Mouse (Mus musculus): ENCODE data around the gene Clcn5. TPM values are rescaled to one million over a fixed set of nuclear protein-coding genes. Genes with fewer than 3 reads are reported as not detected.
A peak's percentile ranks its signal among the peaks of the same experiment; 100 is the strongest.

The Clcn5 gene
- polyA plus RNA-seq (2014; fragmentation: Nextera tagmentation; extraction: Ambion mirVana): 13.3 and 15.2 TPM in 2 replicates

GRCm38 (mm10) chrX:7319089-7319721 lies at the start of gene Clcn5:
Clcn5 (minus strand) TSS chrX:7319358.
- DNase-seq (ENCODE audit: low spot score) (peak; percentile 89), ATAC-seq (ENCODE audit: low FRiP score) (peak; percentile 97)
- Histone ChIP-seq H3K4me2 (replicated peaks) (peak within 1 kb of the TSS; percentile 47), H3K4me1 (replicated peaks; ENCODE audit: control insufficient read depth, insufficient read depth, low read length) (peaks cover 15% of the 10 kb centered on the region; the same call in 1 of the 2 replicates), H3K4me3 (replicated peaks; ENCODE audit: low read length) (peak within 1 kb of the TSS; percentile 52), H3K27me3 (ENCODE audit: control insufficient read depth, insufficient read depth, low read length) (no peaks in the 10 kb centered on the region), H3K9me3 (ENCODE audit: control insufficient read depth, low read length) (no peaks in the 10 kb centered on the region), H3K36me3 (replicated peaks; ENCODE audit: control insufficient read depth, insufficient read depth) (no peaks in the 10 kb centered on the region), H3K9ac (peak within 1 kb of the TSS; percentile 70), H3K27ac (peak within 1 kb of the TSS; percentile 89)
- 16% methylated on average over 40 of the region's 43 CpGs for WGBS

GRCm38 (mm10) chrX:7325455-7325854 lies 6.3 kb upstream of the Clcn5 start:
- WGBS: 27% methylated on average over 2 of the region's 2 CpGs
- Histone ChIP-seq H3K27me3 (ENCODE audit: control insufficient read depth, insufficient read depth, low read length) (no peaks in the 10 kb centered on the region), H3K9me3 (ENCODE audit: control insufficient read depth, low read length) (no peaks in the 10 kb centered on the region), H3K27ac (no peak overlapping the region), H3K4me2 (replicated peaks) (no peak overlapping the region), H3K9ac (no peak overlapping the region), H3K4me1 (replicated peaks; ENCODE audit: control insufficient read depth, insufficient read depth, low read length) (no peaks in the 10 kb centered on the region), H3K36me3 (replicated peaks; ENCODE audit: control insufficient read depth, insufficient read depth) (no peaks in the 10 kb centered on the region), H3K4me3 (replicated peaks; ENCODE audit: low read length) (no peak overlapping the region)
- ATAC-seq (ENCODE audit: low FRiP score) (no peak), DNase-seq (ENCODE audit: low spot score) (no peak)

DNA sequence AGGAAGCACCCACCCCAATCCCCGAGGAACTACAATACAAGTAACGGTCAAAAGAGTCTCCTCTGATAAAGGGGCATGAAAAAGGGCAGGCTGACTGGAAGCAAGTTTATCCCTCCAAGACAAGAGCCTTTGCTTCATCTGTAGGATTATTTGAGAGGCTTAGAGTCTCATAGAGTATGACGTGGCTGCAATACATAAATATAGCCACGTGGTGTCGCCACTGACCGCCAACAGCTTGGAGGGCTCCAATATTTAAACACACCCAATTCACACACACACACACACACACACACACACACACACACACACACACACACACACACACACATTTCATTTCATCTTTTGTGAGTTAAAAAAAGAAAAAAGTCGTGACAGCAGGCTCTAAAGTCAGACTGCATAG lies 3.1 kb upstream of the Clcn5 start:
- Histone ChIP-seq H3K36me3 (replicated peaks; ENCODE audit: control insufficient read depth, insufficient read depth) (no peaks in the 10 kb centered on the region), H3K4me2 (replicated peaks) (no peak overlapping the region), H3K9ac (no peak overlapping the region), H3K4me1 (replicated peaks; ENCODE audit: control insufficient read depth, insufficient read depth, low read length) (0 out of 2 replicates have a peak, but pooled peaks cover 6% of the 10 kb centered on the region), H3K9me3 (ENCODE audit: control insufficient read depth, low read length) (no peaks in the 10 kb centered on the region), H3K4me3 (replicated peaks; ENCODE audit: low read length) (no peak overlapping the region), H3K27ac (no peak overlapping the region), H3K27me3 (ENCODE audit: control insufficient read depth, insufficient read depth, low read length) (no peaks in the 10 kb centered on the region)
- no peak for ATAC-seq (ENCODE audit: low FRiP score)
- WGBS: 12% methylated on average over 7 of the region's 7 CpGs
- peak; percentile 78 for DNase-seq (ENCODE audit: low spot score)

- Histone ChIP-seq H3K27ac (no peak overlapping the region), H3K4me3 (replicated peaks; ENCODE audit: low read length) (no peak overlapping the region), H3K36me3 (replicated peaks; ENCODE audit: control insufficient read depth, insufficient read depth) (no peaks in the 10 kb centered on the region), H3K4me2 (replicated peaks) (no peak overlapping the region), H3K9me3 (ENCODE audit: control insufficient read depth, low read length) (no peaks in the 10 kb centered on the region), H3K27me3 (ENCODE audit: control insufficient read depth, insufficient read depth, low read length) (no peaks in the 10 kb centered on the region), H3K9ac (no peak overlapping the region), H3K4me1 (replicated peaks; ENCODE audit: control insufficient read depth, insufficient read depth, low read length) (0 out of 2 replicates have a peak, but pooled peaks cover 11% of the 10 kb centered on the region)
- ATAC-seq (ENCODE audit: low FRiP score): no peak
- WGBS: 77% methylated on average over 2 of the region's 2 CpGs
- DNase-seq (ENCODE audit: low spot score): no peak
Measured at GRCm38 (mm10) chrX:7320571-7320970, 1.4 kb upstream of the Clcn5 start.

- Histone ChIP-seq H3K36me3 (replicated peaks; ENCODE audit: control insufficient read depth, insufficient read depth) (no peaks in the 10 kb centered on the region), H3K27ac (peak overlapping the region; percentile 89), H3K4me2 (replicated peaks) (peak overlapping the region; percentile 47), H3K9ac (peak overlapping the region; percentile 70), H3K27me3 (ENCODE audit: control insufficient read depth, insufficient read depth, low read length) (no peaks in the 10 kb centered on the region), H3K9me3 (ENCODE audit: control insufficient read depth, low read length) (no peaks in the 10 kb centered on the region), H3K4me1 (replicated peaks; ENCODE audit: control insufficient read depth, insufficient read depth, low read length) (peaks cover 15% of the 10 kb centered on the region; the same call in 1 of the 2 replicates), H3K4me3 (replicated peaks; ENCODE audit: low read length) (peak overlapping the region; percentile 52)
- 15% methylated on average over 37 of the region's 37 CpGs for WGBS
- ATAC-seq (ENCODE audit: low FRiP score) (peak; percentile 81), DNase-seq (ENCODE audit: low spot score) (no peak)
Measured at GRCm38 (mm10) chrX:7318551-7319025, 570 bp downstream of the Clcn5 start.

- no peaks in the 10 kb centered on the region for H3K9me3 ChIP-seq (ENCODE audit: control insufficient read depth, low read length)
- 37% methylated on average over 10 of the region's 10 CpGs for WGBS
- H3K4me1 ChIP-seq (replicated peaks; ENCODE audit: control insufficient read depth, insufficient read depth, low read length): peaks cover 15% of the 10 kb centered on the region; the same call in 1 of the 2 replicates
- no peak overlapping the region for H3K4me3 ChIP-seq (replicated peaks; ENCODE audit: low read length)
- no peaks in the 10 kb centered on the region for H3K36me3 ChIP-seq (replicated peaks; ENCODE audit: control insufficient read depth, insufficient read depth)
- H3K4me2 ChIP-seq (replicated peaks): no peak overlapping the region
- ATAC-seq (ENCODE audit: low FRiP score) (no peak), DNase-seq (ENCODE audit: low spot score) (no peak)
- no peak overlapping the region for H3K27ac ChIP-seq
- no peak overlapping the region for H3K9ac ChIP-seq
- H3K27me3 ChIP-seq (ENCODE audit: control insufficient read depth, insufficient read depth, low read length): no peaks in the 10 kb centered on the region
Measured at GRCm38 (mm10) chrX:7315115-7315514, 4.0 kb downstream of the Clcn5 start.

GRCm38 (mm10) chrX:7314645-7315044 lies 4.5 kb downstream of the Clcn5 start:
- peaks cover 15% of the 10 kb centered on the region; the same call in 1 of the 2 replicates for H3K4me1 ChIP-seq (replicated peaks; ENCODE audit: control insufficient read depth, insufficient read depth, low read length)
- ATAC-seq (ENCODE audit: low FRiP score): no peak
- no peaks in the 10 kb centered on the region for H3K36me3 ChIP-seq (replicated peaks; ENCODE audit: control insufficient read depth, insufficient read depth)
- DNase-seq (ENCODE audit: low spot score): no peak
- no peak overlapping the region for H3K27ac ChIP-seq
- no peaks in the 10 kb centered on the region for H3K9me3 ChIP-seq (ENCODE audit: control insufficient read depth, low read length)
- H3K27me3 ChIP-seq (ENCODE audit: control insufficient read depth, insufficient read depth, low read length): no peaks in the 10 kb centered on the region
- H3K9ac ChIP-seq: no peak overlapping the region
- WGBS: 63% methylated on average over 4 of the region's 4 CpGs
- H3K4me2 ChIP-seq (replicated peaks): no peak overlapping the region
- H3K4me3 ChIP-seq (replicated peaks; ENCODE audit: low read length): no peak overlapping the region

GRCm38 (mm10) chrX:7308242-7308641 lies 10.9 kb downstream of the Clcn5 start:
- Histone ChIP-seq H3K4me1 (replicated peaks; ENCODE audit: control insufficient read depth, insufficient read depth, low read length) (no peaks in the 10 kb centered on the region), H3K9ac (no peak overlapping the region), H3K27ac (no peak overlapping the region), H3K9me3 (ENCODE audit: control insufficient read depth, low read length) (no peaks in the 10 kb centered on the region), H3K4me2 (replicated peaks) (no peak overlapping the region), H3K36me3 (replicated peaks; ENCODE audit: control insufficient read depth, insufficient read depth) (no peaks in the 10 kb centered on the region), H3K27me3 (ENCODE audit: control insufficient read depth, insufficient read depth, low read length) (no peaks in the 10 kb centered on the region), H3K4me3 (replicated peaks; ENCODE audit: low read length) (no peak overlapping the region)
- ATAC-seq (ENCODE audit: low FRiP score) (no peak), DNase-seq (ENCODE audit: low spot score) (no peak)
- 77% methylated on average over 2 of the region's 2 CpGs for WGBS

DNA sequence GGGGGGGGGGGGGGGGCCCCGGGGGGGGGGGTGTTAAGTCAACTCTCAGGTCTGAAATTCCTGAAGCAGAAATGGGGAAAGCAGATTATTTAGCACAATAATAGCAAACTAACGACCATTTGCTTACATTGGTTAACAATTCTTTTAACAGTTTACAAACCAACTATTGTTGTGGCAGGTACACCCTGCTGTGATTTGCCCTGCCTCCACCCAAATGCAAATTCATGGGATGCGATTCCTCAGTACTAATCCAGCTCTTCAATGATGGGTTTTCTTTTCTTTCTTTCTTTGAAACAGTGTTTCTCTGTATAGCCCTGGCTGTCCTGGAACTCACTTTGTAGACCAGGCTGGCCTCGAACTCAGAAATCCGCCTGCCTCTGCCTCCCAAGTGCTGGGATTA lies 12.3 kb downstream of the Clcn5 start:
- no peak overlapping the region for H3K4me3 ChIP-seq (replicated peaks; ENCODE audit: low read length)
- ATAC-seq (ENCODE audit: low FRiP score): no peak
- H3K27me3 ChIP-seq (ENCODE audit: control insufficient read depth, insufficient read depth, low read length): no peaks in the 10 kb centered on the region
- H3K4me1 ChIP-seq (replicated peaks; ENCODE audit: control insufficient read depth, insufficient read depth, low read length): no peaks in the 10 kb centered on the region
- 52% methylated on average over 4 of the region's 5 CpGs for WGBS
- H3K4me2 ChIP-seq (replicated peaks): no peak overlapping the region
- no peaks in the 10 kb centered on the region for H3K9me3 ChIP-seq (ENCODE audit: control insufficient read depth, low read length)
- H3K27ac ChIP-seq: no peak overlapping the region
- no peak for DNase-seq (ENCODE audit: low spot score)
- H3K36me3 ChIP-seq (replicated peaks; ENCODE audit: control insufficient read depth, insufficient read depth): no peaks in the 10 kb centered on the region
- no peak overlapping the region for H3K9ac ChIP-seq
